Mouse (Mus musculus) left cerebral cortex, postnatal 4 days (tissue): ENCODE measurements around the gene Dlgap1. TPM values are rescaled to one million over a fixed set of nuclear protein-coding genes. Genes with fewer than 3 reads are reported as not detected.

Source experiments
- DNase-seq: peaks from one replicate; pipeline ENCODE4 v3.0.0-alpha.2; 2022
- intact Hi-C: fragments of 180-260 bp; cut with DNase I; formaldehyde crosslinking; loops from one replicate; pipeline ENCODE4 v1.15.1; 2025
- total RNA-seq, 2 experiments: library from RNA; stranded (reverse); gene quantifications; 2 replicates each; pipeline ENCODE4 v1.2.3; 2021

Gene Dlgap1
- total RNA-seq, 2 experiments from 2014 or later = 157 to 164 TPM

DNA sequence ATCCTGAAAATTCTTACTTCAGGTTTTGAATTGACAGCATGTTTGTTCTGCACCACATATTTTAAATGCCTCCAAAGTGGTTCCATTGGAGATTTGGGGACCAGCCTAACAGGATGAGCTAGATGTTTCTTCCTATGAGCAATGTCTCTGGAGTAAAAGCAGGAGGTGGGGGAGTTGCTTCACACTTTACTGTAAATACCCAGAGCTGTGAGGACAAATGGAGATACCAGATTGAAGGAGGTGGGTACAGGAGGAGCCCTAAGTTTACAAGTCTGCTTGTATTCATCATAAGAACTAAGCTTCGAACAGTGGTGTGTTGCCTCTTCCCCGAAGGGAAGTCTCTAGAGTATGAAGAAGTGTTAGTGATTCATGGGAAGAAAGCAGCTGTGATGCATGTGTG lies 201.0 kb downstream of the Dlgap1 start:
- DNase-seq = no peak
- intact Hi-C loops = no loop called here

DNA sequence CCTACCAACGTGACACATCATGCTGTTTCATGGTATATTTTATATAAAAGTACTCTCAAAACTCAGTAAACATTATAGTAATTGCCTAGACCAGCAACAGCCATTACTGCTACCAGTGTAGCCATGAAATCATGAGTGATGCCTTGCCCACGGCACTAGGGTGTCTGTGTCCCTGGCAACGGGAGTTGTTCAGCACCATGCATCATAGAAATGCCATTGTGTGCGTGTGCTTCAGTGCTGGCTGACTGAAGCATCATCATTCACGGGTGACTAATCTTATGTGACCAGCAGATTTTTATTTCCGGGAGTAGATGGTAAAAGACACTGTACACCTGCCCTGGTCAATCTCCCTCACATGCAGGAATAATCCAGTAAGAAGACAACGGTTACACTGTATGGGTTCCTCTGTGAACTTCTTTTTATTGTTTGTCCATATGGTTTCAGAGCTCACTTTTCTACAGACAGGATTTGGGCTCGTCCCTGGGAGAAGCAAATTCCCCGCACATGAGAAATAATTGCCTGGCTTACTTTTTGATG lies 203.7 kb downstream of the Dlgap1 start:
- intact Hi-C loops = no loop called here
- no peak for DNase-seq

DNA sequence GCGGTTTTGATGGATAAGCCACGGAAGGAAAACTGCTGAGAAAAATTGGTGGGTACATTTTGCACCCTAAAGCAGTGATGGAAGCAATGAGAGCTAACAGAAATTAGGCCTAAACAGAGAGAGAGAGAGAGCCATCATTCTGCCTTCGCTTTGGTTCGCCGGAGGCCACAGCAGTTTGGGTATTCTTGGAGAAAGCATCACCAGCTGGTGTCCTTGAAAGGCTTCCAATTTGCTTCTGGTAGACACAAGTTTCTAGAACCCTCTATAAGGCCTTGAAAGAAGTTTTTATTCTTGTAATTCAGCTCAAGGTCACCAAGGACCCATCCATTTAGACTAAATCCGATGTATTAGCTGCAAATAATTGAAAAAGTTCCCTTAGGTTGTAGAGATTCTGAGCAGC lies 205.0 kb downstream of the Dlgap1 start:
- intact Hi-C loops = no loop called here
- no peak for DNase-seq

DNA sequence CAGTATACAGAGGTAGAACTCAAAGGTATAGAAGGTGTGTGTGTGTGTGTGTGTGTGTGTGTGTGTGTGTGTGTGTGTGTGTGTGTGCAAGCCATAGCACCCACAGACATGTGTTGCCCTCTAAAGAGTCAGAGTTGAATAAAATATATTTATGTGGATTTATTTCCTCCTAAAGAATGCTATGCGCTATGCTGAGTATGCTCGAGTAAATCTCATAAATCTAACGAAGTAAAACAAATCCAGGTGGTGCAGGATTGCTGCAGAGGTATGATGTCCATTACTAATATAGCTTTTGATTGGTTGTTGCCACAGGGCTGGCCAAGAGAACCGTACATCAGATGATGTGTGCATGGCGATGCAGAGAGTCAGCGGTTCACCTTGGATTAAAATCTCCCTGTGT lies 222.4 kb downstream of the Dlgap1 start:
- DNase-seq = no peak
- intact Hi-C loops = no loop called here

DNA sequence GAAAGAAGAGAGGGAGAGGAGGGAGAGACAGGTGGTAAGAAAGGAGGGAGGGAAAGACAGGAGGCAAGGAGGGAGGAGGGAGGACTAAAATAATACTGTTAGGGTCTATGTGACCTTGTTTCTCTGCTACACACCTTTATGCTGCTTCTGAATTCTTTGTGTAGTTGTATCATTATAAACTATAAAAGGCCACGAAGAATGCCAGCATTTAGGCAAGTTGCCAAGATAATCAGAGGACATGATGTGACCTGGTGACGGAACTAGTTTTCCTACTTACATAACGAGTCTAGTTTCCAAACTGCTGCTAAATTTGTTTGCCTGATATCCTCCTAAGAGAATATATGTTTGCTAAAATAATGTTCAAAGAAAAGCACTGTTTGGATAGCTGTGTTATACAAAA lies 254.0 kb downstream of the Dlgap1 start:
- intact Hi-C loops = no loop called here
- no peak for DNase-seq

DNA sequence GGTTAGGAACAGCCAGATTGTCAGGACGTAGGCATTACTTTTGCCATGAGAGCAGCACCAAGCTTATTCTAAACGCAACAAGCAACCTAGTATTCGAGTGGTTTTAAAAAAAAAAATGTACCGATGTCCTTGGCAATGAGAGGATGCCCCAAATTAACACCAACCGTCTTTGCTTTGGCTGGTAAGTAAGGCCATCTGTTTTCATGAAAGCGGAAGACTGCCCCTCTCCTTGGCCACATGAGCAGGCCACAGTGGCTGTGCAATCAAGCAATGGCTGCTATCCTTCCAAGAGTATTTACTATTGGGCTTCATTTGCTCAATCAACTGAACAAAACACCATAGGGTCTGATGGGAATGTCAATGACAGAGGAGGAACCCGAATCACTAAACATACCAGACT lies 278.5 kb downstream of the Dlgap1 start:
- intact Hi-C loops = no loop called here
- peak; percentile 61 for DNase-seq

DNA sequence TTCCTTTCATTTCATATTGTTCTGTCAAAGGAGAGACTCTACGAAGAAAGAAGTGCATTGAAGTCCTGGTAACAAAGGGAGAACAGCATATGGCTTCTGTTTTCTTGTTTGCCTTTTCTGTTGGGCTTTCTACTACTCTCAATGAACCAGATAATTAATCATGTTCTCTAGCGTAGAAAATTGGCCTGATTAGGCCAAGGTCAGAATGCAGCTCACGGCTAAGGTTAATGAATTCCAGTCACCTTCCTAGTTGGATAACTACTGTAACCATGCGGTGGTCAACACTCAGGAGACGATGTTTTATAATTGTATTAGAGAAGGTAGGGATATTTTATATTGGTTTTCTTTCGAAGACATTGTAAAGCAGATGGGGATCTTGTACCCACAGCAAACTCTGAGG lies 279.4 kb downstream of the Dlgap1 start:
- DNase-seq = no peak
- intact Hi-C loops = no loop called here

DNA sequence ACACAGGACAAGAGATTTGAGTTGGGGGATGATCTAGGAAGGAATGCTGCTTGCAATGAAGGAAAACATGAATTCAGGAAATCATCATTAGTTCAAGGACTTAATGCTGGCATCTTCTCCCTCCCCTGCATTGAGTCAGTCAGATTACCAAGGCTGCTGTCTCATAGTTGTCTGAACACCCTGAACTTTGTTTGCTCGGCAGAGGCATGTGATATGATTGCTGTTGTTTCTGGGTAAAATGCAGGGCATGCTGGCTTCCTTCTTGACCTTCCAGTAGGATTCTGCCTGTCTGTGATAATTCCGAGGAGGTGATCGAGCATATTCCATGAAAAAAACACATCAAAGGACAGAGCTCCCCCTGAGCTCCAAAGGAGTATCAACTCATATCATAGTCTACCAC lies 283.6 kb downstream of the Dlgap1 start:
- intact Hi-C loops = no loop called here

DNA sequence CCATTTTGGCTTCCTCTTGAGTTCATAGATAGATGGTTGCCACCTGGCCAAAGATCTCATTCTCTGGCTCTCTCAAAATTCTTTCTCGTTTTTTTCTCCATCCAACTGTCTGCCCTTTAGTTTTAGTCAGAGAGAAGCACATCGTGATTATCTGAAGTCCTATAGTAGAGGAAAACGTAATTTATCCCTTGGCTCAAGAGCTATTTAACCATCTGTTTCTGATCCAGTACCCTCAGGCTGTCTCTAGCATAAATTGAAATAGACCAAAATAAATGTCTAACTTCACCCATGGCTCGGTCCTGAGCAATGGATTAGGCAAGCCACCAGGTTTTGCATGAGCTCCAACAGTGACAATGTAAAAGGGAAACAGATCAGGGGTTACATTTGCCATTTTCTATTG lies 287.5 kb downstream of the Dlgap1 start:
- DNase-seq = no peak
- intact Hi-C loops = no loop called here

More for the DNA sequence above, 283.6 kb downstream of the Dlgap1 start:
- no peak for DNase-seq

DNA sequence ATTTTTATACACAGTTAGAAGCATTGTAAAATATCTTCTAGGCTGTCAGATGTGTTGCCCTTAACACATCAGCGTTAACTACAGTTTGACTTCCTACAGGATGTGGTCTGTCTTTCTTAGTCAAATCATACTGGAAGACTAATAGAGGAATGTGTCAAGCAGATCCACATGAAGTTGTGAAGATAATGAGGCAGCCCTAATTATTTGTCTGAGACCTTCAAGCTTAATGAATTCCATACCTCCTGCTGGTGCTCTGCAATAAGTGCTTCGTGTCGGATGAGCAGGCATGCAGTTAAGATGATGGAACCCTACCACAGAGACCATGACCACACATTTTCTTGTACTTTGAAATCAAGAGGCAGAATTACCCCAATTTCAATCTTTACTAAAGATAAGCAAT lies 294.3 kb downstream of the Dlgap1 start:
- intact Hi-C loops = no loop called here
- DNase-seq = no peak

DNA sequence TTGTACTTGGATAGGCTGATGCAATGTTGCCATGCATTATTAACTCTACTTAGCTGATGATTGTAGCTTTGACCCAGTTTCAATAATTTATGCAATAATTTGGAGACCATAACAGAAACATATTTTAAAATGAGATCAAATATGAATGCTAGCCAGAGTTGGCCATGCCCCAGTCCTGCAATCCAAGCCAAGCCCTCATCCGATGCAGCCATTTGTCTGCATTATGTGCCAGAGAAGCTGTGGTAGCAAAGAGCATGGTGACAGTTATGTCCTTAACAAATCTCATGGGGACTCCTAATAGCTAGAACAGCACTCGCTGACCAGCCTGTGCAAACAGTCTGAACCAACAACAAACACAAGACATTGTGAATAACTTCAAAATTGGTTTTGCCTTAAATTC lies 303.3 kb downstream of the Dlgap1 start:
- intact Hi-C loops = no loop called here
- DNase-seq = peak; percentile 31

DNA sequence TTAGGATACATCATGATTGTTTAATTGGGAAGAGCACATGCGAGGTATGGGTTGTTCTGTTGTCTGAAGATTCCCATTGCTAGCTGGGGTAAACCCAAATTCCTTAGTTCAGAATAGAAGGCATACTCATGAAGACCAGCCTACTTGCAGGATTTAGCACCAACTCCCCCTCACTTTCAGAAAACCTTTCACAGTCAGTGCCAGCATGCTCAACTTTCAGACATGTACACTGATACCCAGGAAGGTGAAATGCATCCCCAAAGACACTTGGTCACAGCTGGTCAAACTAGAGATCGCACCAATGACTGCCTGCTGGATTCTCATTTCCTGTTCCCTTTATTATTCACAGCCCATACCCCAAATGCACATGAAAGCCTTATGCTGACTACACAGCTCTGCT lies 318.8 kb downstream of the Dlgap1 start:
- intact Hi-C loops = no loop called here
- no peak for DNase-seq

DNA sequence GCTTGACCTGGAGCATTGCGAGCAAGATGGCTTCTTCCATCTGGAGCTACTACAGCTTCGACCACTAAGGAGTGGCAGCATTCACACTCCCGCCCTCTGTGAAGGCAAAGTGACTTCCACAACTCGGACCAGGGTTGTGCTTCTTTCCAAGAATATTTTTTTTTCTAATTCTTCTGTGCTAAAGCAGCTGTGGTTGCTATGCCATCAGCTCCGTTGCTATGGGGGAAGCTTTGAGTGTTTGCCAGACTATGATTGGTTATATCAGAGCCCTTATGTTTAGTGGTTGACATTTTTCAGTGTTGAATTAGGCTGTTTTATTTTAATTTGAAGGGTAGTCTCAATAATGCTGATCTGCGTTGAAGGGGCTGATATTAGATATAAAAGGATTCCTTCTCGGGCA lies 325.2 kb downstream of the Dlgap1 start:
- intact Hi-C loops = no loop called here
- DNase-seq = no peak

DNA sequence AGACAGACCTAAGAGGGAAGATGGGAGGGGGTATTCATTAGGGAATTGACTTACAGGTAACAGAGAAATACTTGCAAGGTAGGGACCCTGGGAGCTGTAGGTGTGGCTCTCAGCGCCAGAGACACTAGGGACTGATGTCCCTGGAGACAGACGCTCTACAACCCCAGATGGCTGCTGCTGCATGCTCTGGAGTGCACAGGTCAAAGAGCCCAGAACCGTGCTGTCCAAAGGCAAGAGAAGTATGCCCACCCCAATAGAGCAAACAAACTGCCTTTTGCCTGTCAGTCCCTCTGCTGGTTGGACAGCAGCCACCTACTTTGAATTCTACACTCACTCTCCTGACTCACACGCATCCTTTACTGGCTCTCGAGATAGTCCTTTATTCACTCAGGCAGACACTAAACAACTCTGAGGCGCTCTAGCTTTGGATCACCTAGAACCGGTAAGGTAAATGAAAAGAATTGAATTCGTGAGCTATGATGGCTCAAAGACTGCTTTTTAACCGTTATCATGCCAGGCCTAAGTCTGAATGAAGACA lies 333.1 kb downstream of the Dlgap1 start:
- intact Hi-C loops = no loop called here
- no peak for DNase-seq

DNA sequence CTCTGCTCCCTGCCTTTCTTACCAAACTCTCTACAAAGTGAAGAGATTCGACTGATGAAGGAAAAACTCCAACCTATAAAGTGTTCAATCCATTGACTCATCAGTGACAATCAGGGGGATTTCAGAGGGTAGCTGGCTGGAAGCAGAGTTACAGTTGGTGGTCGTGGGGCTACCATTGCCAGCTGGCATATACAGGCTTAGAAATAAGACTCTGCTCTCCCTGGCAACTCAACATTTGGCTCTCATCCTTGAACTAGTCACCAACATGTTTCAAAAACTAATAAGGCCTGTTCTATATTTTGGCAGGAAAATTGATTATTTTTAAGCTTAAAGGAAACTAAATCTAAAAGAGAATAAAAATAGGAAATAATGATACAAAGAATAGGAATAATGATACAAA lies 333.8 kb downstream of the Dlgap1 start:
- intact Hi-C loops = no loop called here
- peak; percentile 23 for DNase-seq

DNA sequence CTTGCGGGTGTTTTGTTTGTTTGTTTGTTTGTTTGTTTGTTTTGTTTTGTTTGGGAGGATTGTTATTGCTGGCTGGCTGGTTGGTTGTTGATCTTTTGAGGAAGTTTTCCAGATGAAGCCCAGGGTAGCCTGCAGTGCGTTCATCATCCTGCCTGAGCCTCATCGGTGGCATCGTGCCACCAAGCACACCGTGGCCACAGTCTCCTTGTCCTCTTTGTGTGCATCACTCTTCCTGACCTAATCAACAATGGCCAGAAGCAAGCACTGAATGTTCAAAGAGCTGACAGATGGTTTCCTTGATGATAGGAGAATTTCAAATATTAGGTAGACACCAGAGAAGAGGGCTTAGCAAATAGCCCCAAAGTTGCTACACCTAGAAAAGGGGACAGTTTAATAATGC lies 336.1 kb downstream of the Dlgap1 start:
- peak; percentile 20 for DNase-seq
- intact Hi-C loops = no loop called here

DNA sequence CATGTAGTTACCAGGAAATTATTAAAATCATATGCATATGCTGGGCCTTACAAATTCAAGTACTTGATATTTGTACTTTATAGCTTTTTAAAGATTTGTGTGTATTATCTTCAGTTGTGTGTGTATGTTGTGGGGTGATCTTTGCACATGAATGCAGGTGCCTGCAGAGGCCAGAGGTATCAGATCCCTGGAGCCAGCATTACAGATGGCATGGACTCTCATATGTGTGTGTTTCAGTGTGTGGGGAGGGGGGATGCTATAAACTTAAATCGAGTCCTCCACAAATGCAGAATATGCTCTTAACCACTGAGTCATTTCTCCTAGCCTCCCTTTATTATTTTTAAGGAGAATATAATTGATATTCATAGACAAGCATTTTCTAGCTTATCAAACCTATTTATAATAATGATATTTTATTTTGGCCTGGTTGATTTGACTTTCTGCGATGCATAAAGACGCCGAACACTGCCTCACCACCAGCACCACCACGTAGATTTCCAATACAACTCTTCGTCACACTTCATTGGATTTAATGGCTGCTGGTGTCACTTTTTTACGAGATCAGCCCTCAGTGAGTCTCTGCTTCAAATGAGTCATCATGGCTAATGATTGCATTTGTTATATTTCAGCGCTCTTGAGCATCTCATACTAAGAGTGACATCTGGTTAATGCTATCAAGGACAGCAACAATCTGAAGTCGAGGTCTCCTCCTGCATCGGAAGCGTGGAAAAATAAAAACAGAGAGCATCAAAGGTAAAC lies 338.7 kb downstream of the Dlgap1 start:
- intact Hi-C loops = no loop called here
- no peak for DNase-seq

DNA sequence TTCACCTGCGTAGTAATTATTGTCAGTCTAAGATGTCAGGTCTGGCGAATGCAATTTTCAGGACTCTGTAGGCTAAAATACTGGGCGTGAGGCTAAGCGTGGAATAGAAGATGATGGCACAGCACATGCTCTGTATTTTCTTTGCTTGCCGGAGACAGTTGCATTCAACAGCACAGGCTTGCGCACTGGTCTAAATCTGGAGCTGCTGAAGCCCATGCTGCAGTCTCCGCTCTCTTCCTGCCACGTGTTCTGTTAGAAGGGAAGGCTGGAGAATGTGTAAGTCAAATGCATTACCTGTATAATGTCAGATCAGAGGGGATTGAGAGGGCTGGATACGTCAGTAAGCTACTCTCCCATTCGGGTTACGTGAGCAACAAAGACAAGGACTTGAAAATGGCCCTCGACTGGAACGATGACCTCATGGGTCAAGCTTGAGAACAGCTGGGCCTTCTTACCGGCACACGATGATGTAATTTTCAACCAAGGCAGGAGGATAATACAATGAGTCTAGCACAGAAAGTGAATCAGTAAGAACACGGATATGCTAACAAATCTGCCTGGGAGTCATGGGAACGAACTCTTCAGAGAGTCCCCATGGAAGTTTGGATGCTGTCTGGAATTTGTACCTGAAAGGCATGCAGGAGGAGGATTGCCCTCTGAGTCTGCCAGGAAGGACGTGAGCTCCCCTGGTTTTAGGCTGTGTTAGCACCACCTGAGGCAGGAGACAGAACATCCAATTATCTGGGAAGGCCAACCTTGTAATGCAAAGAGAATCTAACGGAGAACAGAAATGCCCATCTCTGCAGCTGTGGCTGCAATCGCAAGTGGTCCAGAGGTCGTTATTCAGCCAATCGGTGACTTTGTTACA lies 339.7 kb downstream of the Dlgap1 start:
- intact Hi-C loops = no loop called here
- DNase-seq = no peak

DNA sequence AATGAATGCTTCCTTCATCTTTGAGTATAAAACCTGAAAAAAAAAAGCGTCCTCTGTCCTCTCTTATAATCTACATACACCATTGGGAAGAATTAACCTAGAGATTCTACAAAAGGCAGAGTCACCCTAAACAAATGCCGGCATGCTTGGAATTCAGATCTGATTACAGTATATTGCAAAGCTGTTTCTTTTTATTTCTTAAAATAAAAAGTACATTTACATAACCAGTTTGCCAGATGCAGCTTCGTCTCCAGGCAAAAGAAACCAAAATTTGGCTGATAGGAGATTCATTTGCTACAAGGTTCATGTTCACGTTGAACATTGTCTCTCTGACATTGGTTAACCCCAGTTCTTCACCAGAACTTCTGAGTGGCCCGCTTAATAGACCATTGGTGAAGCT lies 347.5 kb downstream of the Dlgap1 start:
- DNase-seq = no peak
- intact Hi-C loops = no loop called here

DNA sequence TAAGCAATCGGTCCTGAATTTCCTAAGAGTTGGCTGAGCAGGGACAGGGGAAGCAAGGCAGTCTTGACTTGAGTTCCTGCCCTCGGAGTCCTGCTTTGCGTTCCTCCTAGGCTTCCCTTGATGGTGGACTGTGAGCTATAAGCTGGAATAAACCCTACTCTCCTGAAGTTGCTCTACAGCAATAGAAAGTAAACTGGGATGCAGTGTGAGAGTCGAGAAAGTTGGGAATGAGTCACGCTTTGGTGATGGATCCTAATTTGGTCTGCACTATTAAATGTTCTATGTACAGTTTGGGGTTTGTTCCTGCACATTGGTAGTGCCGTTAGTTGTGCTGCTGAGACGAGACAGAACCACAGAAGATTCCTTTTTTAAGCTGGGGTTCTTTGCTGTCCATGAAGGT lies 348.9 kb downstream of the Dlgap1 start:
- intact Hi-C loops = no loop called here
- no peak for DNase-seq

DNA sequence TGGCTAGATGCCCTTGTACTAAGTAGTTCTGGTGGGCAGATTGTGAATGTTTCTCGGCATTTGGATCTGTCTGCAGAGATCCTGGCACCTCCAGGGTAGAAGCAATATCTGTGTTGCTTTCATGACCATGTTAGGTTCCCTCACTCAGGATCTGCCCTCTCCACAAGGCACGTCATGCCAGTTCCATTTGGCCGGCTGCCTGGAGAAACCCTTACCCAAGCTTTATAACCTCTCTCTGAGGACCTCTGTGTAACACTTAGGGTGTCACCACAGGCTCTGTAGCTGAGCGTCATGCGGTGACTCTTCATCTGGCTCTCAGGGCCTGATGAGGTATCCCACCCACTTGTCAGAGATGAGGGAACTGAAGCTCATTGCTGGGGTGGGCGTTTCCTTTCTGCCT lies 353.1 kb downstream of the Dlgap1 start:
- peak; percentile 42 for DNase-seq
- intact Hi-C loops = no loop called here

DNA sequence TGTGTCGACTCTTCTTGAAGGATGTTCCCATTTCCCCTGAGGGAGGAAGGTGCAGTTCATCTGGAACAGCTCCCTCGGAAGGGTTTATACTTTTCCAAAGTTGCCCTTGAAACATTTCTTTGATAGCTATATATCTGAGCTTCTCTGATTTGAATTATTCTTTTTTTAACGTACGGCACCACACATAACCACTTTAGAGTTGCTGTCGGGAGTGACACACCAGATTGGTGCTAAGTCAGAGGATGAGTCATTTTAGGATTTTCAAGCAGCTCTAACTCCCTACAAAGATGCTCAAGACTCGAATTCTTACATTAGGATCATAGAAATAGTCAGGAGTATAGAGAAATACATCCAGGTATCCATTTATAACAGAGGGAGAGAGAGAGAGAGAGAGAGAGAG lies 364.6 kb downstream of the Dlgap1 start:
- intact Hi-C loops = no loop called here
- DNase-seq = no peak
